Mouse (Mus musculus): ENCODE measurements around the gene Eva1a.

- no peak for TF ChIP-seq CTCF (IDR thresholded peaks at IDR 0.05; ENCODE audit: extremely low read depth, insufficient read depth, low read length)
- TF ChIP-seq POLR2A (IDR thresholded peaks at IDR 0.05; ENCODE audit: extremely low read depth, insufficient read depth, low read length) = no peak
Measured at GRCm38 (mm10) chr6:82125134-82125533, 84.3 kb downstream of the Eva1a start.

Measured in cortical plate, adult 2 months (tissue).